Mouse (Mus musculus) gastrocnemius, postnatal 4 days (tissue): ENCODE data around the gene Tspan32. TPM values are rescaled to one million over a fixed set of nuclear protein-coding genes. Genes with fewer than 3 reads are reported as not detected.

Source experiments
- DNase-seq, 2 experiments: peaks; one replicate each; pipeline ENCODE4 v3.0.0; 2021 to 2022; ENCODE audit warnings: low spot score in 2 of 2, mixed read lengths in 2 of 2
- total RNA-seq, 2 experiments: library from RNA; stranded (reverse); gene quantifications; 2 replicates each; pipeline ENCODE4 v1.2.3; 2021

Tspan32 gene
- total RNA-seq, 2 experiments from 2014 or later: 0.88 to 0.96 TPM

- DNase-seq: no peak
These were observed 27.0 kb downstream of the Tspan32 start for GRCm38 (mm10) chr7:143031816-143032215.

GRCm38 (mm10) chr7:143033581-143033980 is 28.7 kb downstream of the Tspan32 start:
- no peak for DNase-seq

GRCm38 (mm10) chr7:143034112-143034511 is 29.3 kb downstream of the Tspan32 start:
- no peak for DNase-seq

- DNase-seq: no peak
These were observed 29.9 kb downstream of the Tspan32 start for GRCm38 (mm10) chr7:143034519-143035450.

GRCm38 (mm10) chr7:143036787-143037186 is 31.9 kb downstream of the Tspan32 start:
- DNase-seq: no peak

GRCm38 (mm10) chr7:143037306-143037705 is 32.5 kb downstream of the Tspan32 start:
- no peak for DNase-seq

GRCm38 (mm10) chr7:143038174-143038931 is 33.5 kb downstream of the Tspan32 start:
- no peak for DNase-seq

GRCm38 (mm10) chr7:143040561-143040960 is 35.7 kb downstream of the Tspan32 start:
- no peak for DNase-seq

- no peak for DNase-seq
These were observed 36.4 kb downstream of the Tspan32 start for GRCm38 (mm10) chr7:143041138-143041822.

- no peak for DNase-seq
These were observed 37.2 kb downstream of the Tspan32 start for GRCm38 (mm10) chr7:143042089-143042488.

- DNase-seq: no peak
These were observed 38.1 kb downstream of the Tspan32 start for GRCm38 (mm10) chr7:143042897-143043300.

GRCm38 (mm10) chr7:143044049-143044825 is 39.4 kb downstream of the Tspan32 start:
- DNase-seq: no peak

GRCm38 (mm10) chr7:143044826-143045206 is 40.0 kb downstream of the Tspan32 start:
- DNase-seq: no peak

- DNase-seq: no peak
These were observed 41.5 kb downstream of the Tspan32 start for GRCm38 (mm10) chr7:143046358-143046757.

GRCm38 (mm10) chr7:143049331-143049730 is 44.5 kb downstream of the Tspan32 start:
- DNase-seq: no peak

- no peak for DNase-seq
These were observed 45.3 kb downstream of the Tspan32 start for GRCm38 (mm10) chr7:143049841-143050816.

GRCm38 (mm10) chr7:143051316-143051715 is 46.5 kb downstream of the Tspan32 start:
- no peak for DNase-seq

- peak; percentile 89 to 90 for DNase-seq
These were observed 47.8 kb downstream of the Tspan32 start, which contains the start of gene Cd81 for GRCm38 (mm10) chr7:143052626-143053007. Gene Cd81 (plus strand): TSS chr7:143052739.
